Mouse (Mus musculus): ENCODE measurements around the gene Mrpl12.

DNA sequence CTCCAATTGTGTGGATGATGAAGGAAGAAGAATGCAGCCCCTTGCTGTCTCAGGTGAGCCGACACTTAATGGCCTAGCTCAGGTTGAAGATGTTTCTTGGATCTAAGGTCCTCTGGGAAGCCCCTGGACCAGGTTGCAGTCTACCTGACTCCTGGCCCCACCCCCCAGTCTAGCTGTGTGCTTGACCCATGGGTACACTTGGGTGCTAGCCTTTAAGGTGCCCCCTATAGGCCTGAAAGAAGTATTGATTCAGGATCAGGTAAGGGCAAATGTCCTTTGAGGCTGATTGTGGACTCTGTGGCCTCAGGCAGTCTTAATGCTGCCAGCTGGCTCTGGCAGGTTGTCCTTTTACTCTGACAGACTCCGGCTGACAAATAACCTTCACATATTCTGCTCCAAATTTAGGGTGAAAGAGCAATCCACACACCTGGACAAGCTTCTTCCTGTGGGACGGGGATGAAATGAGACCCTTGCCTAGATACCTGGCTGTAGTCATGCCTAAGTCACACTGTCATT lies 41.6 kb upstream of the Mrpl12 start:
- no peak for TF ChIP-seq CTCF (IDR thresholded peaks at IDR 0.05; ENCODE audit: extremely low read depth, insufficient read depth, insufficient read length, insufficient replicate concordance)
- no peak for TF ChIP-seq POLR2A (IDR thresholded peaks at IDR 0.05; ENCODE audit: low read depth, low read length)
